Comparison of ENCODE assay signal across 18 mouse cellular contexts in genomic region chr5:150814111-150814990, GRCm38 (mm10).
DNase-seq lines count a peak whose midpoint lies in the region; ATAC-seq and TF ChIP-seq lines count a peak whose summit lies in the region.
"Had no signal": no experiment of that assay in that cellular context is flagged by ENCODE, and none has a peak within 500 bp of the region (broad histone marks: within the 10 kb centered on the region; RNA-seq: fewer than 3 reads in every experiment).

No protein-coding gene starts in this region.

- no peaks in the 10 kb centered on the region for H3K27me3 ChIP-seq in forebrain, postnatal 0 days (ENCODE audit: insufficient read depth, low read length)
- H3K27me3 ChIP-seq in forebrain, embryonic 13.5 days: no peaks in the 10 kb centered on the region
- H3K27me3 ChIP-seq in hindbrain, embryonic 16.5 days (replicated peaks; ENCODE audit: control insufficient read depth, insufficient read depth, low read length): no peaks in the 10 kb centered on the region
- H3K27me3 ChIP-seq in midbrain, embryonic 14.5 days (ENCODE audit: control insufficient read depth, insufficient read depth, low read length): no peaks in the 10 kb centered on the region
- H3K27me3 ChIP-seq: CH12.LX; liver, embryonic 15.5 days had no signal

- H3K9me3 ChIP-seq in forebrain, postnatal 0 days (ENCODE audit: low read length): no peaks in the 10 kb centered on the region
- no peaks in the 10 kb centered on the region for H3K9me3 ChIP-seq in forebrain, embryonic 13.5 days (replicated peaks)
- H3K9me3 ChIP-seq in hindbrain, embryonic 16.5 days (ENCODE audit: control insufficient read depth, low read length): no peaks in the 10 kb centered on the region
- no peaks in the 10 kb centered on the region for H3K9me3 ChIP-seq in midbrain, embryonic 14.5 days (ENCODE audit: control insufficient read depth, low read length)
- H3K9me3 ChIP-seq: forebrain, embryonic 10.5 days; liver, embryonic 15.5 days had no signal

- DNase-seq in forebrain, postnatal 0 days: no peak
- peak; percentile 50 for DNase-seq in brain, embryonic 14.5 days (ENCODE audit: low read depth)
- DNase-seq in midbrain, embryonic 14.5 days: peak; percentile 38
- DNase-seq in lung, postnatal 36 days: no peak
- no peak for DNase-seq in lung, adult 2 months
- DNase-seq in right cerebral cortex, postnatal 25 days: no peak
- DNase-seq: cerebellum, adult 11-12 months; cerebellum, postnatal 36 days; heart, postnatal 4 days; kidney, postnatal 10 days; layer of hippocampus, adult 9-11 months; lung, postnatal 14 days had no signal

- no peak overlapping the region for H3K27ac ChIP-seq in forebrain, postnatal 0 days (ENCODE audit: low read depth, low read length)
- no peak overlapping the region for H3K27ac ChIP-seq in forebrain, embryonic 13.5 days
- H3K27ac ChIP-seq in hindbrain, embryonic 16.5 days (ENCODE audit: low read depth, low read length): no peak overlapping the region
- H3K27ac ChIP-seq in midbrain, embryonic 14.5 days (replicated peaks; ENCODE audit: low read depth, low read length): peak overlapping the region; percentile 43; the same call in 1 of the 2 replicates
- H3K27ac ChIP-seq: forebrain, embryonic 10.5 days; liver, embryonic 15.5 days had no signal

- H3K4me3 ChIP-seq in forebrain, postnatal 0 days (ENCODE audit: low read depth, low read length): no peak overlapping the region
- H3K4me3 ChIP-seq in forebrain, embryonic 13.5 days: no peak overlapping the region
- H3K4me3 ChIP-seq in hindbrain, embryonic 16.5 days (ENCODE audit: low read length): no peak overlapping the region
- no peak overlapping the region for H3K4me3 ChIP-seq in midbrain, embryonic 14.5 days (replicated peaks; ENCODE audit: low read depth, low read length)
- no peak overlapping the region for H3K4me3 ChIP-seq in lung, adult 2 months (replicated peaks; ENCODE audit: extremely low read depth, low read depth, low read length)
- H3K4me3 ChIP-seq: forebrain, embryonic 10.5 days; liver, embryonic 15.5 days had no signal

- no peak overlapping the region for H3K4me2 ChIP-seq in forebrain, postnatal 0 days (ENCODE audit: low read depth)
- H3K4me2 ChIP-seq in forebrain, embryonic 13.5 days: no peak overlapping the region
- H3K4me2 ChIP-seq in hindbrain, embryonic 16.5 days (ENCODE audit: low read length): no peak overlapping the region
- H3K4me2 ChIP-seq in midbrain, embryonic 14.5 days (ENCODE audit: low read length): no peak overlapping the region
- H3K4me2 ChIP-seq: liver, embryonic 15.5 days had no signal

- H3K9ac ChIP-seq in forebrain, postnatal 0 days: no peak overlapping the region
- H3K9ac ChIP-seq in forebrain, embryonic 13.5 days: no peak overlapping the region
- H3K9ac ChIP-seq in hindbrain, embryonic 16.5 days (ENCODE audit: low read depth, low read length): no peak overlapping the region
- no peak overlapping the region for H3K9ac ChIP-seq in midbrain, embryonic 14.5 days (replicated peaks; ENCODE audit: low read length)
- H3K9ac ChIP-seq: liver, embryonic 15.5 days had no signal

- TF ChIP-seq POLR2A in brain, embryonic 14.5 days (IDR thresholded peaks at IDR 0.05; ENCODE audit: borderline replicate concordance, extremely low read depth, insufficient read depth, insufficient read length, poor library complexity, severe bottlenecking): no peak
- no peak for TF ChIP-seq POLR2A in lung, adult 2 months (IDR thresholded peaks at IDR 0.05; ENCODE audit: borderline replicate concordance, extremely low read depth, low read depth, low read length)

- peak; percentile 14; the same call in 1 of the 2 replicates for ATAC-seq in forebrain, postnatal 0 days
- ATAC-seq in forebrain, embryonic 13.5 days: no peak
- peak; percentile 61 for ATAC-seq in hindbrain, embryonic 16.5 days
- ATAC-seq in midbrain, embryonic 14.5 days (ENCODE audit: low FRiP score, low TSS enrichment): 0 out of 2 replicates have a peak, but pooled peaks have one; percentile 34
- ATAC-seq: intestine, postnatal 0 days had no signal

- WGBS in forebrain, postnatal 0 days: 68% methylated on average over 13 of the region's 13 CpGs
- 74% methylated on average over 13 of the region's 13 CpGs for WGBS in forebrain, embryonic 13.5 days
- WGBS in hindbrain, embryonic 16.5 days: 53% methylated on average over 13 of the region's 13 CpGs
- WGBS in midbrain, embryonic 14.5 days: 38% methylated on average over 13 of the region's 13 CpGs
- 85% methylated on average over 13 of the region's 13 CpGs for WGBS in lung, adult 2 months

- no peaks in the 10 kb centered on the region for H3K36me3 ChIP-seq in forebrain, postnatal 0 days (ENCODE audit: insufficient read depth)
- H3K36me3 ChIP-seq in forebrain, embryonic 13.5 days (ENCODE audit: poor library complexity, severe bottlenecking): no peaks in the 10 kb centered on the region
- 0 out of 2 replicates have a peak, but pooled peaks cover 2% of the 10 kb centered on the region for H3K36me3 ChIP-seq in hindbrain, embryonic 16.5 days (ENCODE audit: control insufficient read depth, insufficient read depth, low read length)
- 0 out of 2 replicates have a peak, but pooled peaks cover 3% of the 10 kb centered on the region for H3K36me3 ChIP-seq in midbrain, embryonic 14.5 days (ENCODE audit: control insufficient read depth, insufficient read depth, low read length)
- H3K36me3 ChIP-seq: liver, embryonic 15.5 days had no signal

- no peak for TF ChIP-seq CTCF in forebrain, postnatal 0 days (IDR thresholded peaks at IDR 0.05; ENCODE audit: low read depth)
- no peak for TF ChIP-seq CTCF in brain, embryonic 14.5 days (IDR thresholded peaks at IDR 0.05; ENCODE audit: borderline replicate concordance, extremely low read depth, insufficient read depth, insufficient read length)
- no peak for TF ChIP-seq CTCF in lung, adult 2 months (IDR thresholded peaks at IDR 0.05; ENCODE audit: insufficient read depth, low read length)

- H3K4me1 ChIP-seq in forebrain, postnatal 0 days (ENCODE audit: insufficient read depth): no peaks in the 10 kb centered on the region
- no peaks in the 10 kb centered on the region for H3K4me1 ChIP-seq in forebrain, embryonic 13.5 days
- no peaks in the 10 kb centered on the region for H3K4me1 ChIP-seq in hindbrain, embryonic 16.5 days (ENCODE audit: control insufficient read depth, insufficient read depth, low read depth, low read length)
- H3K4me1 ChIP-seq in midbrain, embryonic 14.5 days (ENCODE audit: control insufficient read depth, insufficient read depth, low read length): 0 out of 2 replicates have a peak, but pooled peaks cover 4% of the 10 kb centered on the region
- H3K4me1 ChIP-seq in lung, adult 2 months (ENCODE audit: control insufficient read depth, insufficient read depth, low read length): no peaks in the 10 kb centered on the region
- H3K4me1 ChIP-seq: forebrain, embryonic 10.5 days; liver, embryonic 15.5 days had no signal

Comparison
In these comparisons a context has a peak if more than half of its experiments do, and no peak if none do; other contexts are left out.
1. DNase-seq: peak in brain, embryonic 14.5 days (single experiment) and midbrain, embryonic 14.5 days (single experiment); none in forebrain, postnatal 0 days (single experiment), lung, postnatal 36 days (single experiment), lung, adult 2 months (single experiment) and right cerebral cortex, postnatal 25 days (single experiment).